Mouse (Mus musculus) induced T-regulatory cell, adult 2 months (primary cell): Measurements from ENCODE around the gene Cenpa.

Experiments used
- DNase-seq: peaks from one replicate; pipeline ENCODE4 v3.0.0-alpha.2; 2012; ENCODE audit warnings: low read depth

Gene Cenpa

DNA sequence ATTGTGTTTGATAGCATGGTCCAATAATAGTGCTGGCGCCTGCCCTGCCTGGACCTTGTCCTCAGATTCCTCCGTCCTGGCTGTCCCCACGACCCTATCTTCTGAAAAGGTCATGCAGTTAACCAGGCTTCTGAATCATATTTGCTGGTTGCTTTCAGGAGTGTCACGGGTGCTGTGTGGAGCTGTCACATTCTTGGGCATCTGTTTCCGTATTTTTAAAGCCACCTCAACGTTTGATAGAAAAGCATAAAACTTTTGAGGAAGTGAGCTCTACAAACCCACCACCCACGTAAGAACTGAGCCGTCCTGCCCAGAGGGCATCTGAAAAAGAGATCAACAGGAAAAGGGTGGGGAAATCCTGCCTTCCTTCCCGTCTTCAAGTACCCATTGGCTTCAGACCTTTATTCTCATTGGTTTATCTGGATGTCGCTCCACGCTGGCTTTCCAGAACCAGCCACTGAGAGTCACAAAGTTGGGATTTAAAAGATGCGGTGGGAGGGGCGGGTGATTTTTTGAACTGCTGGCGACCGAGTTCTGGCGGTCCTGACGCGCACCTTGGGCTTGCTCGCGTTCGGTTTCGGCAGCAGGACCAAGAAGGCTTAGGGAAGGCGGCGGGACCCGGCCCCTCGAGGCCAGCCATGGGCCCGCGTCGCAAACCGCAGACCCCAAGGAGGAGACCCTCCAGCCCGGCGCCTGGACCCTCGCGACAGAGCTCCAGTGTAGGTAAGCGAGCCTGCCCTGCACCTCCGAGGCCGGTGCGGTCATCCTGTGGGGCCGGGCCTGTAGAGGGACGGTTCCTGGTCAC, at the start of gene Cenpa:
Cenpa (plus strand) TSS at position 387 of the 805 bp plus-strand sequence.
- DNase-seq, result peak; percentile 97

- DNase-seq, result no peak
Measured at GRCm38 (mm10) chr5:30617357-30617756, 49.2 kb upstream of the Cenpa start.

DNA sequence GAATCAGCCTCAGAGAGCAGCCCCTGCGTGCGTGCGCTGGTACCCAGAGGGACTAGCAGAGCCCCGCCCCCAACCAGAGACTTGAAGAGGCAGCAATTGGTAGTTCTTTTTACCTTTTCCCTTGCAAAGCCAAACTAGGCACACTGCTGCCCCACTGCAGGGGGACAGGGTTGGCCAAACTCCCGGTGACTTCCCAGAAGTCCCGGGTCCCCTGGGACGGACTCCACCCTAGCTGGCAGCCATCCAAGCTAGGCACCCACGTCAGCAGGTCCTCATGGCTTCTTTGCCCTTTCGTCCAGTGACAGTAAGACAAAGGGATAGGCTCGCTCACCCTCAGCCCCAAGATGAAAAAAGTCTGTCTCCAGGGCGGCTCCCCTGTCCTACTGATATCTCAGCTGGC, 48.7 kb upstream of the Cenpa start:
- no peak for DNase-seq

- no peak for DNase-seq
Measured at GRCm38 (mm10) chr5:30618376-30619003, 48.1 kb upstream of the Cenpa start.

DNA sequence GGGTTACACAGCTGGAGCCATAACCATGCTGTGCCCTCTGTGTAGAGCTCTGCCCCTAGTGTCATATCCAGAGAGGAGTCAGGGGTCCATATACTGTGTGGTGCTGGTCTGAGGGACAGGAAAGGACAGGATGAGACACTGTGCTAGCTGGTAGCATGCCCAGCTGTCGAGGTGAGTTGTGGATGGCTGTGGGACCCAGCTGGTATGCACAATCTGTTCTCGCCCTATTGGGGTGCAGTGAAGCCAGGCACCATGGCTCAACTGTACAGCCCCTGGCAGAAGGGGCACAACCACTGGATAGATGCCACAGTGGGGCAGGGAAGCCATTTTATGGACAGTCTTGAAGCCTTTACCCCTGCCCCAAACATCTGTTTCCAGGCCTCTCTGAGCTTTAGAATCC, 47.4 kb upstream of the Cenpa start:
- DNase-seq, result no peak

GRCm38 (mm10) chr5:30620567-30620966, 46.0 kb upstream of the Cenpa start:
- no peak for DNase-seq

- no peak for DNase-seq
Measured at GRCm38 (mm10) chr5:30621211-30621790, 45.3 kb upstream of the Cenpa start.

DNA sequence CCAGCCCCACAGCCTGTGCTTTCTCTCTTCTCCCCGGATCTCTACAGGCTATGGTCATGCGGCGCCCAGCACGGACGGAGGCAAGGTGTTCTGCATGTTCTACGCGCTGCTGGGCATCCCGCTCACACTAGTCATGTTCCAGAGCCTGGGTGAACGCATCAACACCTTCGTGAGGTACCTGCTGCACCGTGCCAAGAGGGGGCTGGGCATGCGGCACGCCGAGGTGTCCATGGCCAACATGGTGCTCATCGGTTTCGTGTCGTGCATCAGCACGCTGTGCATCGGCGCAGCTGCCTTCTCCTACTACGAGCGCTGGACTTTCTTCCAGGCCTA, 44.8 kb upstream of the Cenpa start:
- no peak for DNase-seq

GRCm38 (mm10) chr5:30622177-30622840, 44.3 kb upstream of the Cenpa start:
- peak; percentile 63 for DNase-seq

DNA sequence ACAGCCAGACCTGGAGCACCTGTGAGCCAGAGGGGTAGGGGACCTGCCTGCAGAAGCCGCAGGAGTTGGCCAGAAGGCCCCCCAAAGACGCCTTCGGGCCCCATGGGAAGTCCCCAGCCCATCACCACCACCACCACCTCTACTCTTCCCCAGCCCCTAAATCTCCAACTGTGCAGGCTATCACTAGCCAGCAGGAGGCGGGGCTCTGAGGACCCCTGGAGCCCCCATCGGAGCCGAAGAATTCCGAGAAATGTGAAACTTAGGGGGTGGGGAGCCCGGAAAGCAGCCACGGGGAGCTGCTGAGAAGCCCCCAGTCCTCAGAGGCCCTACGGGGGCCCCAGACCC, 43.8 kb upstream of the Cenpa start:
- DNase-seq, result no peak

DNA sequence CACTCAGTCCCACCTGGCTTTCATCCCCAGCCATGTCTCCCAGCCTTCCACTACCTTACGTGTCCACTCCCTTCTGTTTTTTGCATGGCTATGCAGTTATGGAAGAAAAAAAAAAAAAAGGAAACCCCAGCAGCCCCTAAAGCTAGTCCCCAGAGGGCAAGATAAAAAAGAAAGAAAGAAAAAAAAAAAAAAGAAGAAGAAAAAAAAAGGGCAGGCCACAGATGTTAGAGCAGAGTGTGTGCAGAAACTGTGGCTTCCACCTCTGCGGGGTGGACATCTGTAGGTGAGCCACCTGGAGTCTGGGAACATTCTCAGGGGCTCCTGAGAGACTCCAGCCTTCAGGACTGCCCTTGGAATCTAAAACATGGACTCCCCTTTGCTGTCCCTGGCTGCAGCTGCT, 43.2 kb upstream of the Cenpa start:
- no peak for DNase-seq

- DNase-seq, result no peak
Measured at GRCm38 (mm10) chr5:30624311-30624710, 42.3 kb upstream of the Cenpa start.

- no peak for DNase-seq
Measured at GRCm38 (mm10) chr5:30624908-30625307, 41.7 kb upstream of the Cenpa start.

- DNase-seq, result no peak
Measured at GRCm38 (mm10) chr5:30625379-30625778, 41.2 kb upstream of the Cenpa start.

- no peak for DNase-seq
Measured at GRCm38 (mm10) chr5:30626331-30627105, 40.1 kb upstream of the Cenpa start.

- DNase-seq, result no peak
Measured at GRCm38 (mm10) chr5:30628511-30628910, 38.1 kb upstream of the Cenpa start.

- no peak for DNase-seq
Measured at GRCm38 (mm10) chr5:30630401-30630800, 36.2 kb upstream of the Cenpa start.

GRCm38 (mm10) chr5:30632134-30632533, 34.4 kb upstream of the Cenpa start:
- DNase-seq, result no peak

GRCm38 (mm10) chr5:30636994-30637393, 29.6 kb upstream of the Cenpa start:
- no peak for DNase-seq

GRCm38 (mm10) chr5:30638041-30638440, 28.5 kb upstream of the Cenpa start:
- peak; percentile 75 for DNase-seq

DNA sequence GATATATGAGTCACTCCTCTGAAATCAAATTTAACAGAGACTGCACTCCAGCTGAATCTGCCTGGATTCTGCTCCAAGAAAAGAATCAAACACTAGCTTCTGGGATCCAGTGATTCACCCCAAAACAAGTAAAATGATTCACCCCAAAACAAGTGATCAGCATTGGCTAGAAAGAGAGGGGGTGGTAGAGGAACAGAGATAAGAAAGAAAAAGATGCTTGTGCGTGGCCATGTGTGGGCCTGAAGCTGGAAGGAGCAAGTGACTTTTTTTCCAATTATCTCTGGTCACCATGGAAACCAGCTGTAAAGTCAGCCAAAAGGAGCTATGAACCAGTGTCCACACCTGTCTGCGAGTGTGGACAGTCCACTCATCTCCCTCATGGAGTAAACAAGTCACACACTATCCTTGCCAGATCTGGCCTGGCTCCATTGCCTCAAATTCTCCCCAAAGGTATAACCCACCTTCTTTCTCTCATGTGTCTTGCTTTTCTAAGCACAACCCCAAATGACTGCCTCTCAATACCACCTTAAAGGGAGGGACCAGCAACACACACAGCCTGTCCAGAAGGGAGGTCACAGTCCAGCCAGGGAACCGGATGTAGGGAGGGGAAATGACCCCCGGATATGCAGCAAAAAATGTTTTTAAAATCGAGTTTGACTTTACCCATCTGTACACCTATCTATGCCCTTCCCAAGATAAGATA, 22.9 kb upstream of the Cenpa start:
- no peak for DNase-seq

DNA sequence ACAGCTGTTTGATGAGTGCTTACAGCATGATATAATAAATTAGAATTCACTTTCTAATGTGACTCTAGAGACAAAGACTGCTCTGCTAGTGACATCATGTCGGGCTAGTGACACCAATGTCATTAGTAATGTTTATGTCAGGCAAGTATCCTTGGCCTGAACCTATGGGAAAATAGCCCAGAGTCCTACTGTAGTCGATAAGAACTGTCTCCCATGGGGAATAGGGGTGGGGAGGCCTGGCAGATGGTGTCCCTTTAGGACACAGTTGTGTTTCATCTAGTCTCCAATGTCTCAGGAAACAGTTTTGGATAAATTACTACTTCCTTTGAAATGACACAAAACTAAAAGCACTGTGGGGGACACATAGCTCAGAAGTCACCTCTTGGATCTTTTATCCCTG, 20.5 kb upstream of the Cenpa start:
- DNase-seq, result no peak
